Mouse (Mus musculus): ENCODE data around the gene Mtrf1l.
A peak's percentile ranks its signal among the peaks of the same experiment; 100 is the strongest.

The Mtrf1l gene

GRCm38 (mm10) chr10:5823740-5824491 is at the start of gene Mtrf1l:
TSS of gene Mtrf1l (minus strand) at chr10:5823910.
- peak; percentile 98 to 99 for DNase-seq

- no peak for DNase-seq
Observed at GRCm38 (mm10) chr10:5871081-5871480, 47.4 kb upstream of the Mtrf1l start.

GRCm38 (mm10) chr10:5867981-5868552 is 44.4 kb upstream of the Mtrf1l start:
- DNase-seq = no peak

GRCm38 (mm10) chr10:5865996-5866395 is 42.3 kb upstream of the Mtrf1l start:
- no peak for DNase-seq

GRCm38 (mm10) chr10:5862669-5863068 is 39.0 kb upstream of the Mtrf1l start:
- DNase-seq = no peak

- no peak for DNase-seq
Observed at GRCm38 (mm10) chr10:5860849-5861248, 37.1 kb upstream of the Mtrf1l start.

GRCm38 (mm10) chr10:5859729-5860128 is 36.0 kb upstream of the Mtrf1l start:
- no peak for DNase-seq

- no peak for DNase-seq
Observed at GRCm38 (mm10) chr10:5857996-5858549, 34.4 kb upstream of the Mtrf1l start.

GRCm38 (mm10) chr10:5853290-5853868 is 29.7 kb upstream of the Mtrf1l start:
- DNase-seq = no peak

- no peak for DNase-seq
Observed at GRCm38 (mm10) chr10:5846939-5847338, 23.2 kb upstream of the Mtrf1l start.

- peak; percentile 17 to 42 for DNase-seq
Observed at GRCm38 (mm10) chr10:5841369-5841768, 17.7 kb upstream of the Mtrf1l start.

- no peak for DNase-seq
Observed at GRCm38 (mm10) chr10:5826336-5827025, 2.8 kb upstream of the Mtrf1l start.

- DNase-seq = peak; percentile 26 to 65
Observed at GRCm38 (mm10) chr10:5824779-5825178, 1.1 kb upstream of the Mtrf1l start.

- DNase-seq = no peak
Observed at GRCm38 (mm10) chr10:5823291-5823739, 395 bp downstream of the Mtrf1l start.

- DNase-seq = no peak
Observed at GRCm38 (mm10) chr10:5818772-5819171, 4.9 kb downstream of the Mtrf1l start.

GRCm38 (mm10) chr10:5815968-5816367 is 7.7 kb downstream of the Mtrf1l start:
- no peak for DNase-seq

- no peak for DNase-seq
Observed at GRCm38 (mm10) chr10:5813724-5814123, 10.0 kb downstream of the Mtrf1l start.

- DNase-seq = no peak
Observed at GRCm38 (mm10) chr10:5807683-5808082, 16.0 kb downstream of the Mtrf1l start.

GRCm38 (mm10) chr10:5806996-5807395 is 16.7 kb downstream of the Mtrf1l start:
- DNase-seq = no peak

GRCm38 (mm10) chr10:5806416-5806815 is 17.3 kb downstream of the Mtrf1l start:
- DNase-seq = peak in 1 of 2 experiments; percentile 7

GRCm38 (mm10) chr10:5805731-5806307 is 17.9 kb downstream of the Mtrf1l start:
- DNase-seq = peak; percentile 97

- DNase-seq = peak; percentile 99
Observed at GRCm38 (mm10) chr10:5805243-5805730, 18.4 kb downstream of the Mtrf1l start, which contains the start of gene Fbxo5. TSS of gene Fbxo5 (minus strand) at chr10:5805600.
